Mouse (Mus musculus) cortical plate, adult 2 months (tissue): Measurements from ENCODE around the gene Rgs13.

Experiments
- CTCF ChIP-seq: fragments of 200-500 bp; IDR thresholded peaks from 2 replicates; pipeline ENCODE4 v1.5.1; 2011; ENCODE audit warnings: mild to moderate bottlenecking, control low read depth, low read length; ENCODE audit not compliant: insufficient read depth; ENCODE audit errors: extremely low read depth
- POLR2A ChIP-seq: fragments of 200-500 bp; IDR thresholded peaks from 2 replicates; pipeline ENCODE4 v1.6.1; 2011; ENCODE audit warnings: mild to moderate bottlenecking, low read length, control low read depth; ENCODE audit not compliant: insufficient read depth; ENCODE audit errors: extremely low read depth

DNA sequence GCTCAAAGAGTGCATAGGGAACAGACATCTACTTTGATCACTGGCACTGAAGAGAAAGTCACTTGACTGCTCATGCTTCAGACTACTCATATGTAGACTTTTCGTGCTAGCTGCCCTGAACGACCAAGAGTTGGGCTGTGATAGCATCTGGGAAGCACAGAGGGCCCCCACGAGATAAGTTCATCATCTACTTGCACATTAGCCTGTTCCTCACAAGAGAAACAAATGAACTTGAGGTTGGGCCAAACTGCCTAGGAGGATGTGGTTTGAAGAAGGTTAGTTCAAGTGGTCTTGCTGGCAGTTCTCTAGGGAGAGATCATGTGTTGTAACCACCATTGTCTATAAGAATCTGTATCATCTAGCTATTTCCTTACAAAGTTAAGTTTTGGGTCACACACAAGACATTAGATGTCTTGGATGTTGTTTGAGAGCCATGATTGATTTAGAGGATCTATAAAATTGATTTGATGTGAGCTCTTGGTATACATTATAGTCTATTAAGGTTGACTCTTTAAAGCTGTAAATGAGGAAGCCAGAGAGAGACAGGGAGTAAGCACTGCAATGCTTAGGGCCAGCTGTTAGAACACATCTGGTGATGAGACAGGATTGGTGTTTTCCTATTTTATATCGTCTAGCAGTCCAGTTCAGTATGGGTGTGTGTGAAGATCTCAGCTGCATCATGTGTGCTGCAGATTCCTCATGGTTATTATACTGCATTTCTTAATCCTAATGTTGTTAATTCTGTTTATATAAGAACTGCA, 8.0 kb upstream of the Rgs13 start:
- TF ChIP-seq POLR2A (no peak), CTCF (no peak)
